Mouse (Mus musculus) erythroblast, embryonic 14.5 days (primary cell): Measurements from ENCODE around the gene Begain. TPM values are rescaled to one million over a fixed set of nuclear protein-coding genes. Genes with fewer than 3 reads are reported as not detected.

Source experiments
- H3K27me3 ChIP-seq: 2 replicates; pipeline ENCODE4 v1.6.1; 2012; ENCODE audit warnings: inconsistent platforms; ENCODE audit not compliant: control insufficient read depth
- H3K36me3 ChIP-seq: 2 replicates; pipeline ENCODE4 v1.6.1; 2012; ENCODE audit warnings: mild to moderate bottlenecking, inconsistent platforms; ENCODE audit not compliant: control insufficient read depth
- H3K4me1 ChIP-seq: 2 replicates; pipeline ENCODE4 v1.6.1; 2012; ENCODE audit warnings: inconsistent platforms; ENCODE audit not compliant: control insufficient read depth
- H3K4me3 ChIP-seq: replicated peaks from 2 replicates; pipeline ENCODE3; 2012; ENCODE audit warnings: moderate library complexity, mild to moderate bottlenecking, inconsistent platforms
- H3K9me3 ChIP-seq: 2 replicates; pipeline ENCODE4 v1.6.1; 2012; ENCODE audit warnings: low read length, inconsistent platforms, mixed read lengths; ENCODE audit not compliant: control insufficient read depth
- GATA1 ChIP-seq: IDR thresholded peaks from 2 replicates; pipeline ENCODE4 v1.6.1; 2012; ENCODE audit warnings: low read length, inconsistent platforms, mixed read lengths
- TAL1 ChIP-seq: IDR thresholded peaks from 3 replicates; pipeline ENCODE4 v1.6.1; 2012; ENCODE audit warnings: low read length, inconsistent platforms, mixed read lengths
- polyA plus RNA-seq: library from polyadenylated mRNA; stranded (reverse); fragments of >175 nt; gene quantifications from 2 replicates; pipeline ENCODE4 v1.2.3, GENCODE M21; 2012

The Begain gene
- polyA plus RNA-seq, 1 experiment: not detected

- Histone ChIP-seq H3K4me1 (no peaks in the 10 kb centered on the region), H3K9me3 (no peaks in the 10 kb centered on the region), H3K27me3 (no peaks in the 10 kb centered on the region), H3K4me3 (no peak overlapping the region), H3K36me3 (no peaks in the 10 kb centered on the region)
- TF ChIP-seq GATA1 (no peak), TAL1 (no peak)
These were observed 77.6 kb downstream of the Begain start for GRCm38 (mm10) chr12:108990425-108990824.

GRCm38 (mm10) chr12:108987448-108987847 is 80.6 kb downstream of the Begain start:
- Histone ChIP-seq H3K27me3 (no peaks in the 10 kb centered on the region), H3K36me3 (no peaks in the 10 kb centered on the region), H3K4me3 (no peak overlapping the region), H3K4me1 (no peaks in the 10 kb centered on the region), H3K9me3 (no peaks in the 10 kb centered on the region)
- TF ChIP-seq TAL1: no peak
- no peak for TF ChIP-seq GATA1

DNA sequence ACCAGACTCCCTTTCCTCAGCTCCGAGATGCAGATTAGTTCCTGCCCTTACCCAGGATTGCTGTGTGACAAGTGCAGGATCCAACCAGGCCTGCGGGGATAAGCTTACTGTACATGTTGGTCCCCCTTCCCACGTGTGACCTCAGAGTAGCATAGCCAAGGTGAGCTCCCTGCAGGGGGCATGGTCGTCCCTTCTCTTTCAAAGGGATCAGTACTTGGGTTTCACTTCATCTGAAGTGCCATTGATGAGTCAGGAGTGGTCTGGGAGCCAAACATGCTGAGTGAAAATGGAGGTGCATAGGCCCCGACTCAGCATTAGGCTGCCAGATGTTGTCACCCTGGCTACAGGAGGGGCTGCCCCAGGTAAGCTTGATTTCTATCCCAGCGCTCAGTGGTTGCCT is 83.0 kb downstream of the Begain start:
- Histone ChIP-seq H3K4me1 (no peaks in the 10 kb centered on the region), H3K27me3 (no peaks in the 10 kb centered on the region), H3K9me3 (no peaks in the 10 kb centered on the region), H3K4me3 (no peak overlapping the region), H3K36me3 (no peaks in the 10 kb centered on the region)
- no peak for TF ChIP-seq TAL1
- TF ChIP-seq GATA1: no peak

GRCm38 (mm10) chr12:108984471-108984870 is 83.5 kb downstream of the Begain start:
- no peaks in the 10 kb centered on the region for H3K36me3 ChIP-seq

GRCm38 (mm10) chr12:108983496-108983895 is 84.5 kb downstream of the Begain start:
- H3K4me1 ChIP-seq: no peaks in the 10 kb centered on the region
- no peaks in the 10 kb centered on the region for H3K9me3 ChIP-seq
- no peaks in the 10 kb centered on the region for H3K36me3 ChIP-seq
- no peaks in the 10 kb centered on the region for H3K27me3 ChIP-seq
- no peak for TF ChIP-seq GATA1
- H3K4me3 ChIP-seq: no peak overlapping the region

More at GRCm38 (mm10) chr12:108984471-108984870, 83.5 kb downstream of the Begain start:
- Histone ChIP-seq H3K9me3 (no peaks in the 10 kb centered on the region), H3K4me1 (no peaks in the 10 kb centered on the region), H3K27me3 (no peaks in the 10 kb centered on the region), H3K4me3 (no peak overlapping the region)
- no peak for TF ChIP-seq GATA1
- no peak for TF ChIP-seq TAL1

DNA sequence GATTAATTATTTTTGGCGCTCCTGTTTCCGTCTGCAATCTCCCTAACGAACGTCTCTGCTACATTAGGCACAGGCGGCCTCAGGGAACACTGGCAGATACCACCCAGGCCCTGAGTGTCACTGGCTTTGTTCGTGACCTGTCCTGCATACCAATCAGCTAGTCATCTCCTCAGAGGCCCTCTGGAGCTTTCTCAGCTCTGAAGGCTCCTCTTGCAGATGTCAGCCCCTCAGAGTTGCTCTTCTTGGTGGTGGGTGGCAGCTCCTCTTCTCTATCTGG is 85.4 kb downstream of the Begain start:
- no peaks in the 10 kb centered on the region for H3K27me3 ChIP-seq
- TF ChIP-seq TAL1: no peak
- TF ChIP-seq GATA1: no peak
- no peaks in the 10 kb centered on the region for H3K9me3 ChIP-seq

More for the DNA sequence above, 85.4 kb downstream of the Begain start:
- H3K4me3 ChIP-seq: no peak overlapping the region
- H3K4me1 ChIP-seq: no peaks in the 10 kb centered on the region
- H3K36me3 ChIP-seq: no peaks in the 10 kb centered on the region

Other genes starting within 250 kb of the Begain start
- gene Slc25a29, start 232.3 kb downstream of the Begain start, polyA plus RNA-seq: 0.02 TPM in 1 of 2 replicates, not detected in the other
- gene Slc25a47, start 232.2 kb downstream of the Begain start, polyA plus RNA-seq: 0.19 and 0.22 TPM in 2 replicates
- 0.57 and 0.76 TPM in 2 replicates for gene Wdr25, start 174.6 kb downstream of the Begain start, polyA plus RNA-seq
- 1.4 and 2.1 TPM in 2 replicates for gene Wars, start 174.0 kb downstream of the Begain start, polyA plus RNA-seq